Mouse (Mus musculus) midbrain, embryonic 16.5 days (tissue): ENCODE results near the gene Sco1. TPM values are rescaled to one million over a fixed set of nuclear protein-coding genes. Genes with fewer than 3 reads are reported as not detected.

Source experiments
- ATAC-seq: fragments of 200-750 bp; cut with Nextera tagmentation; 2 replicates; pipeline ENCODE4 v1.8.0; 2017; ENCODE audit warnings: moderate TSS enrichment
- H3K27ac ChIP-seq: fragments of 300-500 bp; sonication (generic); 2 replicates; pipeline ENCODE4 v1.5.1; 2014; ENCODE audit warnings: mild to moderate bottlenecking, low read length, mixed read lengths
- H3K27me3 ChIP-seq: fragments of 300-500 bp; sonication (generic); 2 replicates; pipeline ENCODE4 v1.6.1; 2014; ENCODE audit warnings: low read depth, low read length, mixed read lengths; ENCODE audit not compliant: control insufficient read depth, insufficient read depth
- H3K36me3 ChIP-seq: fragments of 300-500 bp; sonication (generic); 2 replicates; pipeline ENCODE4 v1.6.1; 2014; ENCODE audit warnings: mild to moderate bottlenecking, low read length, moderate library complexity, mixed read lengths; ENCODE audit not compliant: control insufficient read depth, insufficient read depth
- H3K4me1 ChIP-seq: fragments of 300-500 bp; sonication (generic); 2 replicates; pipeline ENCODE4 v1.6.1; 2014; ENCODE audit warnings: mild to moderate bottlenecking, low read length, mixed read lengths; ENCODE audit not compliant: control insufficient read depth, insufficient read depth
- H3K4me2 ChIP-seq: fragments of 300-500 bp; sonication (generic); 2 replicates; pipeline ENCODE4 v1.6.1; 2014; ENCODE audit warnings: mild to moderate bottlenecking, low read length, mixed read lengths
- H3K4me3 ChIP-seq: fragments of 300-500 bp; sonication (generic); 2 replicates; pipeline ENCODE4 v1.5.1; 2014; ENCODE audit warnings: low read depth, mild to moderate bottlenecking, low read length, moderate library complexity, mixed read lengths
- H3K9ac ChIP-seq: fragments of 300-500 bp; sonication (generic); 2 replicates; pipeline ENCODE4 v1.6.1; 2014; ENCODE audit warnings: low read depth, low read length, mixed read lengths
- H3K9me3 ChIP-seq: fragments of 300-500 bp; sonication (generic); replicated peaks from 2 replicates; pipeline ENCODE4 v1.6.1; 2014; ENCODE audit warnings: mild to moderate bottlenecking, low read length, mixed read lengths; ENCODE audit not compliant: control insufficient read depth, poor library complexity, severe bottlenecking
- WGBS: fragments of 180-500 bp; shearing (Covaris S2); extraction: QIAGEN DNeasy Blood & Tissue Kit; methylation state at CpG from one replicate; pipeline ENCODE4 v1.1.7; 2014; 5-methylcytosine and 5-hydroxymethylcytosine counted together
- polyA plus RNA-seq: library from polyadenylated mRNA; unstranded; fragments of >200 nt; fragmentation: Nextera tagmentation; extraction: Ambion mirVana; gene quantifications from 2 replicates; pipeline ENCODE4 v1.2.1, GENCODE M21; 2015

The Sco1 gene
- polyA plus RNA-seq, 1 experiment from 2014 or later, result 10.9 TPM

DNA sequence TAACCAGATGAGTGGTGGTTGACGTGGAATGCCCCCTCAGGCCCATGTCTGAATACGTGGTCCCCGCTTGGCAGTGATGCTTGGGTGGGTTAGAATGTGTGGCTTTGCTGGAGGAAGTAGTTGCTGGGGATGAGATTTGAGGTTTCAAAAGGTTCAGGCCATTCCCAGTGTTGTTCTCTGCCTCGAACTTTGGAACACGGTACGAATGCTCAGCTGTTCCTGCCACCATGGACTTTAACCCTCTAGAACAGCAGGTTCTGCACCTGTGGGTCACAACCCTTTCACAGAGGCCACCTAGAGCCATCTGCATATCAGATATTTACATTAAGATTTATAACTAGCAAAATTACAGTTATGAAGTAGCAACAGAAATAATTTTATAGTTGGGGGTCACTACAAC, 16.2 kb upstream of the Sco1 start:
- no peaks in the 10 kb centered on the region for H3K4me1 ChIP-seq
- whole genome bisulfite sequencing, result 93% methylated on average over 6 of the region's 6 CpGs
- H3K36me3 ChIP-seq, result peaks cover 19% of the 10 kb centered on the region
- H3K4me3 ChIP-seq, result no peak overlapping the region
- no peak for ATAC-seq
- no peak overlapping the region for H3K9ac ChIP-seq
- no peaks in the 10 kb centered on the region for H3K27me3 ChIP-seq
- H3K27ac ChIP-seq, result no peak overlapping the region
- no peaks in the 10 kb centered on the region for H3K9me3 ChIP-seq
- no peak overlapping the region for H3K4me2 ChIP-seq

- Histone ChIP-seq H3K9ac (no peak overlapping the region), H3K4me2 (no peak overlapping the region), H3K27ac (no peak overlapping the region), H3K27me3 (no peaks in the 10 kb centered on the region), H3K36me3 (peaks cover 19% of the 10 kb centered on the region), H3K4me3 (no peak overlapping the region), H3K9me3 (no peaks in the 10 kb centered on the region), H3K4me1 (no peaks in the 10 kb centered on the region)
- no peak for ATAC-seq
- 95% methylated on average over 9 of the region's 9 CpGs for WGBS
These were observed 15.6 kb upstream of the Sco1 start for GRCm38 (mm10) chr11:67036892-67037291.

DNA sequence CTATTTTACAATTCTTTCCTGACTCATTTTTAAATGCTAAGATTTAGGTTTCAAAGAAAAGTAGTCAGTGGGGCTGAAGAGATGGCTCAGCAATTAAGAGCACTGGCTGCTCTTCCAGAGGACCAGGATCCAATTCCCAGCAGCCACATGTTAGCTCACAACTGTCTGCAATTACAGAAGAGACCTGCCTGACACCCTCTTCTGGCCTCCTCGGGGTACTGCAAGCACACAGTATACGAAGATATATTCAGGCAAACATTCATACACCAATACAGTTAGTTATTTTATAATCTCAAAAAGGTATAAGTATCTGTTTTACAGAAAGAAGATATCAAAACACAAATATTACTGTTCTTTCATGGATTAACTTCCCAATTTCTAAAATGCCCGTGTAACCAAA, 12.7 kb upstream of the Sco1 start:
- no peak for ATAC-seq
- no peaks in the 10 kb centered on the region for H3K9me3 ChIP-seq
- 93% methylated on average over 3 of the region's 3 CpGs for WGBS
- no peak overlapping the region for H3K27ac ChIP-seq
- no peak overlapping the region for H3K4me3 ChIP-seq
- H3K4me2 ChIP-seq, result no peak overlapping the region
- H3K4me1 ChIP-seq, result no peaks in the 10 kb centered on the region
- H3K9ac ChIP-seq, result no peak overlapping the region
- peaks cover 19% of the 10 kb centered on the region for H3K36me3 ChIP-seq
- no peaks in the 10 kb centered on the region for H3K27me3 ChIP-seq

- Histone ChIP-seq H3K27ac (no peak overlapping the region), H3K36me3 (peaks cover 19% of the 10 kb centered on the region), H3K27me3 (no peaks in the 10 kb centered on the region), H3K9ac (no peak overlapping the region), H3K4me2 (no peak overlapping the region), H3K4me3 (no peak overlapping the region), H3K4me1 (no peaks in the 10 kb centered on the region), H3K9me3 (no peaks in the 10 kb centered on the region)
- 98% methylated on average over 6 of the region's 6 CpGs for WGBS
- ATAC-seq, result no peak
These were observed 12.0 kb upstream of the Sco1 start for GRCm38 (mm10) chr11:67040483-67040882.

DNA sequence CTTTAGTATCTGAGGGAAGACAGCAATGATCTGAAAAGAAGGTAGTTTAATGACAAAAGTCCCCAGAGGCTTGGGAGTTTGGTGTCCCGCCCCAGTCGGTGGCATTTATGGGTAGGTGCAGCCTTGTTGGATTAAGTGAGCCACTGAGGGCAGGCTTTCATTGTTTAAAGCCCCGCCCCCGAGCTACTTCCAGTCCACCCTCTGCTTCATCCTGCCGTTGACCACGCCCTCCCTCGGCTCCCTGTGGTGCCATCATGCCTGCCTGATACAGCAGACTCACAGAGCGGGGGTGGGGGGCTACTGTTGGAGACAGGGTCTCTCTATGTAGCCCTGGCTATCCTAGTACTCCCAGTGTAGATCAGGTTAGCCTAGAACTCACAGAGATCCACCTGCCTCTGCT, 9.5 kb upstream of the Sco1 start:
- Histone ChIP-seq H3K4me1 (no peaks in the 10 kb centered on the region), H3K4me3 (no peak overlapping the region), H3K27ac (no peak overlapping the region), H3K27me3 (no peaks in the 10 kb centered on the region), H3K9me3 (no peaks in the 10 kb centered on the region), H3K36me3 (peaks cover 16% of the 10 kb centered on the region), H3K9ac (no peak overlapping the region), H3K4me2 (no peak overlapping the region)
- 47% methylated on average over 8 of the region's 8 CpGs for WGBS
- ATAC-seq, result no peak

DNA sequence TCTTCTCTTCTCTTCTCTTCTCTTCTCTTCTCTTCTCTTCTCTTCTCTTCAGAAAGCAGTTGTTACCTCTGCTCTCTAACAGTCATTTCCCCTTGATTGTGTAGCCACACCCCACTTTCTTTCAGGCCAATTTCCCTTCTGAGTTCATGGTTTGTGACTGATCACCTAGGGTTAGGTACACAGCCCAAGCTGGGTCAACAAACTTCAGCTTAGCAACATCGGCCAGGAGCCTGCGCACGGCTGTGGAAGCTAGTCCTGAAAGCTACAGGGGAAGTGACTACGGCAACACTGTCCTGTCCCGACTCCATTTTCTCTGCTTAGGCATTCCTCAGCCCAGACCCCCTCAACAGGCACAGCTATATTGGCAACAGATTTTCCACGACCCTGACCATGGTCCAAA, 7.5 kb upstream of the Sco1 start:
- no peaks in the 10 kb centered on the region for H3K4me1 ChIP-seq
- ATAC-seq, result no peak
- H3K9me3 ChIP-seq, result no peaks in the 10 kb centered on the region
- H3K36me3 ChIP-seq, result peaks cover 11% of the 10 kb centered on the region
- no peak overlapping the region for H3K4me3 ChIP-seq
- no peak overlapping the region for H3K27ac ChIP-seq
- H3K27me3 ChIP-seq, result no peaks in the 10 kb centered on the region
- H3K9ac ChIP-seq, result no peak overlapping the region
- H3K4me2 ChIP-seq, result no peak overlapping the region
- 92% methylated on average over 6 of the region's 6 CpGs for WGBS

DNA sequence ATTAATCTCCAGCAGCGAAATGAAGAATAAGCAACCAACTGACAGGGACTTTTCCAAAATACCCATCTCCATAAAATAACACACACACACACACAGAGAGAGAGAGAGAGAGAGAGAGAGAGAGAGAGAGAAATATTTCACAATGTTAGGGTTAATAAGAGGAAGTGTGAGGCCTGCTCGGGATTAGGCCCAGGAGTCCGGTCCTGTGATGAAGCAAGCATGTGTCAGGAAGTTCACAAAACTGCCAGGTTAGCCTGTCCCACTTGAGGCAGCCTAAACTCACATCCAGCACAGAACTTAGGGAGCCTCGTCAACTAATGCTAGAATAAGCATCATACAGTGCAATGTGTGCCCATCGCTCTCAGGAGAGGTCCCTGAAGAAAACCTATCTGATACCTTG, 5.3 kb upstream of the Sco1 start:
- H3K36me3 ChIP-seq, result 0 out of 2 replicates have a peak, but pooled peaks cover 3% of the 10 kb centered on the region
- 91% methylated on average over 5 of the region's 5 CpGs for WGBS
- no peak for ATAC-seq
- no peak overlapping the region for H3K4me3 ChIP-seq
- H3K9me3 ChIP-seq, result no peaks in the 10 kb centered on the region
- no peak overlapping the region for H3K27ac ChIP-seq
- H3K4me1 ChIP-seq, result peaks cover 8% of the 10 kb centered on the region
- no peaks in the 10 kb centered on the region for H3K27me3 ChIP-seq
- no peak overlapping the region for H3K4me2 ChIP-seq
- H3K9ac ChIP-seq, result no peak overlapping the region

DNA sequence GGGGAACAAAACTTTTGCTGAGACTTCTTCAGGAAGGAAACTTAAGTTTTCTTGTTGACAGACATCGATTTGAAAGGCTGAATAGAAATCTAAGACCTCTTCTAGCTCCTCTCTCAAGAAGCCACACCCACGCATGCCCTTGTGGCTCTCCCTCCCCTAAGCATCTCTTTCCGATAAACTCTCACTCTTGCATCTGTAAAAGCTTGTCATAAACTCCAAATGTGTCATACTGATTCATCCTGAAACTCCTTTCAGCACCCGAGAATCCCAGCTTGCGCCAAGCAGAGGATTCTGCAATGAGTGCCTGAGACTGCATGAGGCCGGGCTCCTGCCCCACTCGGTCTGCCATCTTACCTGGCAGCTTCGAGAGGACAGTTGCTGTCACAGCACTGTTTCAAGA, 4.0 kb upstream of the Sco1 start:
- WGBS, result 93% methylated on average over 8 of the region's 8 CpGs
- Histone ChIP-seq H3K9me3 (no peaks in the 10 kb centered on the region), H3K4me1 (peaks cover 13% of the 10 kb centered on the region), H3K27me3 (no peaks in the 10 kb centered on the region), H3K4me2 (no peak overlapping the region), H3K27ac (no peak overlapping the region), H3K36me3 (0 out of 2 replicates have a peak, but pooled peaks cover 3% of the 10 kb centered on the region), H3K4me3 (no peak overlapping the region), H3K9ac (no peak overlapping the region)
- no peak for ATAC-seq

- no peak overlapping the region for H3K27ac ChIP-seq
- H3K4me1 ChIP-seq, result peaks cover 20% of the 10 kb centered on the region
- no peaks in the 10 kb centered on the region for H3K27me3 ChIP-seq
- WGBS, result 92% methylated on average over 3 of the region's 3 CpGs
- 0 out of 2 replicates have a peak, but pooled peaks cover 3% of the 10 kb centered on the region for H3K36me3 ChIP-seq
- no peak overlapping the region for H3K4me2 ChIP-seq
- no peak overlapping the region for H3K4me3 ChIP-seq
- no peak for ATAC-seq
- H3K9me3 ChIP-seq, result no peaks in the 10 kb centered on the region
- H3K9ac ChIP-seq, result no peak overlapping the region
These were observed 3.2 kb upstream of the Sco1 start for GRCm38 (mm10) chr11:67049256-67049655.
